Mouse (Mus musculus): ENCODE data around the gene Rnls. TPM values are rescaled to one million over a fixed set of nuclear protein-coding genes. Genes with fewer than 3 reads are reported as not detected.

The Rnls gene
- polyA plus RNA-seq, 1 experiment from 2014 or later, result 7.5 TPM

- ATAC-seq (ENCODE audit: low FRiP score) (no peak), DNase-seq (ENCODE audit: low spot score, missing footprints) (no peak)
- Histone ChIP-seq H3K27me3 (ENCODE audit: control insufficient read depth, insufficient read depth, low read length) (no peaks in the 10 kb centered on the region), H3K36me3 (ENCODE audit: control insufficient read depth, insufficient read depth, low read length) (no peaks in the 10 kb centered on the region), H3K27ac (ENCODE audit: low read depth, low read length) (no peak overlapping the region), H3K9me3 (ENCODE audit: control insufficient read depth, low read length) (no peaks in the 10 kb centered on the region), H3K4me2 (no peak overlapping the region), H3K4me1 (ENCODE audit: control insufficient read depth, insufficient read depth, low read length) (0 out of 2 replicates have a peak, but pooled peaks cover 2% of the 10 kb centered on the region), H3K4me3 (ENCODE audit: low read depth, low read length) (no peak overlapping the region), H3K9ac (ENCODE audit: low read length) (no peak overlapping the region)
- 67% methylated on average over 5 of the region's 5 CpGs for WGBS
These were observed 212.5 kb downstream of the Rnls start for GRCm38 (mm10) chr19:33179595-33179994.

GRCm38 (mm10) chr19:33178866-33179265 is 213.2 kb downstream of the Rnls start:
- H3K4me2 ChIP-seq, result no peak overlapping the region
- DNase-seq (ENCODE audit: low spot score, missing footprints), result no peak
- no peak overlapping the region for H3K27ac ChIP-seq (ENCODE audit: low read depth, low read length)
- WGBS, result 51% methylated on average over 3 of the region's 3 CpGs
- no peaks in the 10 kb centered on the region for H3K36me3 ChIP-seq (ENCODE audit: control insufficient read depth, insufficient read depth, low read length)
- no peaks in the 10 kb centered on the region for H3K9me3 ChIP-seq (ENCODE audit: control insufficient read depth, low read length)
- H3K4me1 ChIP-seq (ENCODE audit: control insufficient read depth, insufficient read depth, low read length), result 0 out of 2 replicates have a peak, but pooled peaks cover 2% of the 10 kb centered on the region
- H3K9ac ChIP-seq (ENCODE audit: low read length), result no peak overlapping the region
- H3K4me3 ChIP-seq (ENCODE audit: low read depth, low read length), result no peak overlapping the region
- no peak for ATAC-seq (ENCODE audit: low FRiP score)
- no peaks in the 10 kb centered on the region for H3K27me3 ChIP-seq (ENCODE audit: control insufficient read depth, insufficient read depth, low read length)

- H3K9ac ChIP-seq (ENCODE audit: low read length), result no peak overlapping the region
- H3K27ac ChIP-seq (ENCODE audit: low read depth, low read length), result no peak overlapping the region
- no peaks in the 10 kb centered on the region for H3K36me3 ChIP-seq (ENCODE audit: control insufficient read depth, insufficient read depth, low read length)
- 47% methylated on average over 6 of the region's 6 CpGs for WGBS
- DNase-seq (ENCODE audit: low spot score, missing footprints) (no peak), ATAC-seq (ENCODE audit: low FRiP score) (no peak)
- H3K4me3 ChIP-seq (ENCODE audit: low read depth, low read length), result no peak overlapping the region
- no peak overlapping the region for H3K4me2 ChIP-seq
- H3K4me1 ChIP-seq (ENCODE audit: control insufficient read depth, insufficient read depth, low read length), result 0 out of 2 replicates have a peak, but pooled peaks cover 2% of the 10 kb centered on the region
- no peaks in the 10 kb centered on the region for H3K9me3 ChIP-seq (ENCODE audit: control insufficient read depth, low read length)
- H3K27me3 ChIP-seq (ENCODE audit: control insufficient read depth, insufficient read depth, low read length), result no peaks in the 10 kb centered on the region
These were observed 213.7 kb downstream of the Rnls start for GRCm38 (mm10) chr19:33178367-33178766.

- no peak for ATAC-seq (ENCODE audit: low FRiP score)
These were observed 218.1 kb downstream of the Rnls start for GRCm38 (mm10) chr19:33173991-33174390.

GRCm38 (mm10) chr19:33169881-33170280 is 222.2 kb downstream of the Rnls start:
- Histone ChIP-seq H3K27ac (ENCODE audit: low read depth, low read length) (no peak overlapping the region), H3K9ac (ENCODE audit: low read length) (no peak overlapping the region), H3K4me3 (ENCODE audit: low read depth, low read length) (no peak overlapping the region), H3K36me3 (ENCODE audit: control insufficient read depth, insufficient read depth, low read length) (no peaks in the 10 kb centered on the region), H3K4me1 (ENCODE audit: control insufficient read depth, insufficient read depth, low read length) (no peaks in the 10 kb centered on the region), H3K27me3 (ENCODE audit: control insufficient read depth, insufficient read depth, low read length) (no peaks in the 10 kb centered on the region), H3K4me2 (no peak overlapping the region), H3K9me3 (ENCODE audit: control insufficient read depth, low read length) (no peaks in the 10 kb centered on the region)
- DNase-seq (ENCODE audit: low spot score, missing footprints) (no peak), ATAC-seq (ENCODE audit: low FRiP score) (no peak)
- WGBS, result 87% methylated on average over 6 of the region's 6 CpGs

More at GRCm38 (mm10) chr19:33173991-33174390, 218.1 kb downstream of the Rnls start:
- Histone ChIP-seq H3K4me2 (no peak overlapping the region), H3K27ac (ENCODE audit: low read depth, low read length) (no peak overlapping the region), H3K4me3 (ENCODE audit: low read depth, low read length) (no peak overlapping the region), H3K36me3 (ENCODE audit: control insufficient read depth, insufficient read depth, low read length) (no peaks in the 10 kb centered on the region), H3K27me3 (ENCODE audit: control insufficient read depth, insufficient read depth, low read length) (no peaks in the 10 kb centered on the region), H3K4me1 (ENCODE audit: control insufficient read depth, insufficient read depth, low read length) (no peaks in the 10 kb centered on the region), H3K9ac (ENCODE audit: low read length) (no peak overlapping the region), H3K9me3 (ENCODE audit: control insufficient read depth, low read length) (no peaks in the 10 kb centered on the region)
- DNase-seq (ENCODE audit: low spot score, missing footprints), result no peak

- Histone ChIP-seq H3K4me1 (ENCODE audit: control insufficient read depth, insufficient read depth, low read length) (no peaks in the 10 kb centered on the region), H3K4me3 (ENCODE audit: low read depth, low read length) (no peak overlapping the region), H3K27me3 (ENCODE audit: control insufficient read depth, insufficient read depth, low read length) (no peaks in the 10 kb centered on the region), H3K36me3 (ENCODE audit: control insufficient read depth, insufficient read depth, low read length) (no peaks in the 10 kb centered on the region), H3K9ac (ENCODE audit: low read length) (no peak overlapping the region), H3K4me2 (no peak overlapping the region), H3K9me3 (ENCODE audit: control insufficient read depth, low read length) (no peaks in the 10 kb centered on the region), H3K27ac (ENCODE audit: low read depth, low read length) (no peak overlapping the region)
- DNase-seq (ENCODE audit: low spot score, missing footprints) (no peak), ATAC-seq (ENCODE audit: low FRiP score) (no peak)
- 84% methylated on average over 17 of the region's 17 CpGs for WGBS
These were observed 224.4 kb downstream of the Rnls start for GRCm38 (mm10) chr19:33167528-33168264.

GRCm38 (mm10) chr19:33164801-33165200 is 227.3 kb downstream of the Rnls start:
- DNase-seq (ENCODE audit: low spot score, missing footprints) (no peak), ATAC-seq (ENCODE audit: low FRiP score) (no peak)
- no peak overlapping the region for H3K9ac ChIP-seq (ENCODE audit: low read length)
- H3K27me3 ChIP-seq (ENCODE audit: control insufficient read depth, insufficient read depth, low read length), result no peaks in the 10 kb centered on the region
- H3K36me3 ChIP-seq (ENCODE audit: control insufficient read depth, insufficient read depth, low read length), result no peaks in the 10 kb centered on the region
- no peak overlapping the region for H3K4me3 ChIP-seq (ENCODE audit: low read depth, low read length)
- H3K9me3 ChIP-seq (ENCODE audit: control insufficient read depth, low read length), result no peaks in the 10 kb centered on the region
- no peak overlapping the region for H3K27ac ChIP-seq (ENCODE audit: low read depth, low read length)
- 94% methylated on average over 5 of the region's 5 CpGs for WGBS
- H3K4me1 ChIP-seq (ENCODE audit: control insufficient read depth, insufficient read depth, low read length), result no peaks in the 10 kb centered on the region
- H3K4me2 ChIP-seq, result no peak overlapping the region

GRCm38 (mm10) chr19:33161903-33162302 is 230.2 kb downstream of the Rnls start:
- DNase-seq (ENCODE audit: low spot score, missing footprints) (no peak), ATAC-seq (ENCODE audit: low FRiP score) (no peak)
- H3K27ac ChIP-seq (ENCODE audit: low read depth, low read length), result no peak overlapping the region
- WGBS, result 83% methylated on average over 1 of the region's 1 CpGs
- no peaks in the 10 kb centered on the region for H3K27me3 ChIP-seq (ENCODE audit: control insufficient read depth, insufficient read depth, low read length)
- no peaks in the 10 kb centered on the region for H3K9me3 ChIP-seq (ENCODE audit: control insufficient read depth, low read length)
- no peak overlapping the region for H3K4me3 ChIP-seq (ENCODE audit: low read depth, low read length)
- H3K9ac ChIP-seq (ENCODE audit: low read length), result no peak overlapping the region
- H3K4me1 ChIP-seq (ENCODE audit: control insufficient read depth, insufficient read depth, low read length), result no peaks in the 10 kb centered on the region
- H3K4me2 ChIP-seq, result no peak overlapping the region
- H3K36me3 ChIP-seq (ENCODE audit: control insufficient read depth, insufficient read depth, low read length), result no peaks in the 10 kb centered on the region

- H3K36me3 ChIP-seq (ENCODE audit: control insufficient read depth, insufficient read depth, low read length), result no peaks in the 10 kb centered on the region
- no peak overlapping the region for H3K4me3 ChIP-seq (ENCODE audit: low read depth, low read length)
- ATAC-seq (ENCODE audit: low FRiP score) (no peak), DNase-seq (ENCODE audit: low spot score, missing footprints) (no peak)
- no peak overlapping the region for H3K27ac ChIP-seq (ENCODE audit: low read depth, low read length)
- no peak overlapping the region for H3K9ac ChIP-seq (ENCODE audit: low read length)
- WGBS, result 87% methylated on average over 2 of the region's 2 CpGs
- H3K4me2 ChIP-seq, result no peak overlapping the region
- H3K9me3 ChIP-seq (ENCODE audit: control insufficient read depth, low read length), result no peaks in the 10 kb centered on the region
- H3K27me3 ChIP-seq (ENCODE audit: control insufficient read depth, insufficient read depth, low read length), result no peaks in the 10 kb centered on the region
- H3K4me1 ChIP-seq (ENCODE audit: control insufficient read depth, insufficient read depth, low read length), result no peaks in the 10 kb centered on the region
These were observed 232.2 kb downstream of the Rnls start for GRCm38 (mm10) chr19:33159897-33160296.
